In genomic region chr7:28867508-28868340, GRCm38 (mm10) we compare ENCODE assay signal across 8 mouse cellular contexts. TPM values are rescaled to one million over a fixed set of nuclear protein-coding genes. Genes with fewer than 3 reads are reported as not detected.
DNase-seq lines count a peak whose midpoint lies in the region; ATAC-seq lines count a peak whose summit lies in the region.
"Not testable (repeated sequence)": the region's sequence is repeated elsewhere in the genome, so short reads cannot be mapped to it uniquely, and the experiment has no call there.

No protein-coding gene starts in this region.

- H3K9me3 ChIP-seq in hindbrain, embryonic 12.5 days (replicated peaks): not testable (repeated sequence)

- not testable (repeated sequence) for H3K4me3 ChIP-seq in hindbrain, embryonic 12.5 days

- H3K27me3 ChIP-seq in hindbrain, embryonic 12.5 days: not testable (repeated sequence)

- not testable (repeated sequence) for ATAC-seq in hindbrain, embryonic 12.5 days (ENCODE audit: low FRiP score)

- 0 out of 2 replicates have a peak overlapping the region, but pooled peaks have one; percentile 11 for H3K4me2 ChIP-seq in hindbrain, embryonic 12.5 days (replicated peaks)

- H3K36me3 ChIP-seq in hindbrain, embryonic 12.5 days: not testable (repeated sequence)

- H3K27ac ChIP-seq in hindbrain, embryonic 12.5 days: not testable (repeated sequence)

- peak; percentile 81 for DNase-seq in R1 (ENCODE audit: low read depth, low spot score)
- peak; percentile 70 for DNase-seq in cerebellum, adult 9-11 months
- peak; percentile 80 for DNase-seq in gastrocnemius, adult 18-20 months (ENCODE audit: low spot score)
- peak; percentile 54 to 67 for DNase-seq in layer of hippocampus, postnatal 14 days (ENCODE audit: low spot score in 2 of 2)
- DNase-seq in lung, postnatal 14 days: peak; percentile 87
- DNase-seq in retina, postnatal 1 day: peak; percentile 85
- peak; percentile 75 to 77 for DNase-seq in thymus, postnatal 36 days

- not testable (repeated sequence) for H3K9ac ChIP-seq in hindbrain, embryonic 12.5 days

- 29% methylated on average over 23 of the region's 23 CpGs for WGBS in hindbrain, embryonic 12.5 days

- peaks cover 14% of the 10 kb centered on the region; the same call in 1 of the 2 replicates for H3K4me1 ChIP-seq in hindbrain, embryonic 12.5 days

RNA-seq across cellular contexts. Expression of gene Lgals7, which starts 4.1 kb away (rescaled TPM):
- total RNA-seq in gastrocnemius, adult 18-20 months (2021): under 1 TPM in 1 of 2 experiments, not detected in 1; 0.66 TPM
- polyA plus RNA-seq in hindbrain, embryonic 12.5 days (2016; fragmentation: Nextera tagmentation; extraction: Ambion mirVana): 3.1 and 3.5 TPM in 2 replicates
- total RNA-seq in layer of hippocampus, postnatal 14 days (2021): not detected

RNA-seq across cellular contexts. Expression of gene Capn12, which starts 13.5 kb away (rescaled TPM):
- under 1 TPM; 0.09 TPM for total RNA-seq in gastrocnemius, adult 18-20 months (2021)
- 0.34 and 0.78 TPM in 2 replicates for polyA plus RNA-seq in hindbrain, embryonic 12.5 days (2016; fragmentation: Nextera tagmentation; extraction: Ambion mirVana)
- 1 to 10 TPM in 1 of 2 experiments, under 1 TPM in 1; 0.67 to 1.3 TPM for total RNA-seq in layer of hippocampus, postnatal 14 days (2021)

RNA-seq across cellular contexts. Expression of gene Lgals4, which starts 34.1 kb away (rescaled TPM):
- 1 to 10 TPM; 1.7 to 3.9 TPM for total RNA-seq in gastrocnemius, adult 18-20 months (2021)
- polyA plus RNA-seq in hindbrain, embryonic 12.5 days (2016; fragmentation: Nextera tagmentation; extraction: Ambion mirVana): 5.0 and 5.1 TPM in 2 replicates
- 1 to 10 TPM; 3.9 to 4.2 TPM for total RNA-seq in layer of hippocampus, postnatal 14 days (2021)

RNA-seq across cellular contexts. Expression of gene Ech1, which starts 42.7 kb away (rescaled TPM):
- 100 to 1,000 TPM; 227 to 344 TPM for total RNA-seq in gastrocnemius, adult 18-20 months (2021)
- polyA plus RNA-seq in hindbrain, embryonic 12.5 days (2016; fragmentation: Nextera tagmentation; extraction: Ambion mirVana): 84.7 and 87.8 TPM in 2 replicates
- total RNA-seq in layer of hippocampus, postnatal 14 days (2021): 10 to 100 TPM; 58.2 to 61.2 TPM

RNA-seq across cellular contexts. Expression of gene Hnrnpl, which starts 59.4 kb away (rescaled TPM):
- total RNA-seq in gastrocnemius, adult 18-20 months (2021): 100 to 1,000 TPM; 110 to 131 TPM
- polyA plus RNA-seq in hindbrain, embryonic 12.5 days (2016; fragmentation: Nextera tagmentation; extraction: Ambion mirVana): 297 and 345 TPM in 2 replicates
- 100 to 1,000 TPM; 379 to 416 TPM for total RNA-seq in layer of hippocampus, postnatal 14 days (2021)
